Mouse (Mus musculus): ENCODE results near the gene H2-M10.5. TPM values are rescaled to one million over a fixed set of nuclear protein-coding genes. Genes with fewer than 3 reads are reported as not detected.
A peak's percentile ranks its signal among the peaks of the same experiment; 100 is the strongest.

H2-M10.5 gene
- polyA plus RNA-seq, 1 experiment from 2014 or later: not detected

DNA sequence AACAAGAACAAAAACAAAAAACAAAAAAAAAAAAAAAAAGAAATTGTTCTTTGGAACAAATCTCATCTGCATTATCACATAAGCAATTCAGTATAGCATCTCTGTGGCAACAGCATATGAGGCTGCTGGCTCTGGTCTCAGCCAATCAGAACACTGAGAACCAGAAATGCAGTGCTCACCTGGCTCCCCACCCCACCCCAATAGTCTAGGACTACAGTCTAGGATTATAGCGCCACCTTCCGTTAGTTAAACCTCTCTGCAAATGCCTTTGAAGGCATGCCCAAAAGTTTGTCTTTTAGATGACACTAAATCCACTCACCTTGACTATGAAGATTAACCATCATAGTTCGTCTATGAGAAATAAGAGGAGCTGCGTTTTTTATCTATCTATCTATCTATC is 52.8 kb downstream of the H2-M10.5 start:
- no peaks in the 10 kb centered on the region for H3K27me3 ChIP-seq (replicated peaks)
- no peaks in the 10 kb centered on the region for H3K4me1 ChIP-seq (replicated peaks)
- ATAC-seq: peak; percentile 67
- no peaks in the 10 kb centered on the region for H3K36me3 ChIP-seq
- H3K4me3 ChIP-seq (replicated peaks): no peak overlapping the region
- WGBS: 26% methylated on average over 4 of the region's 4 CpGs
- H3K27ac ChIP-seq: no peak overlapping the region
- no peak overlapping the region for H3K4me2 ChIP-seq (replicated peaks)
- no peak overlapping the region for H3K9ac ChIP-seq
- no peaks in the 10 kb centered on the region for H3K9me3 ChIP-seq

Other genes starting within 250 kb of the H2-M10.5 start
- gene H2-M11, start 225.8 kb upstream of the H2-M10.5 start, polyA plus RNA-seq (2015; fragmentation: Nextera tagmentation; extraction: Ambion mirVana): not detected in 2 replicates
- not detected in 2 replicates for gene H2-M9, start 130.2 kb upstream of the H2-M10.5 start, polyA plus RNA-seq (2015; fragmentation: Nextera tagmentation; extraction: Ambion mirVana)
- not detected in 2 replicates for gene H2-M1, start 100.7 kb upstream of the H2-M10.5 start, polyA plus RNA-seq (2015; fragmentation: Nextera tagmentation; extraction: Ambion mirVana)
- not detected in 2 replicates for gene H2-M10.6, start 39.3 kb downstream of the H2-M10.5 start, polyA plus RNA-seq (2015; fragmentation: Nextera tagmentation; extraction: Ambion mirVana)
- 38.0 and 41.5 TPM in 2 replicates for gene Trim26, start 64.2 kb downstream of the H2-M10.5 start, polyA plus RNA-seq (2015; fragmentation: Nextera tagmentation; extraction: Ambion mirVana)
- gene Trim15, start 94.3 kb downstream of the H2-M10.5 start, polyA plus RNA-seq (2015; fragmentation: Nextera tagmentation; extraction: Ambion mirVana): 4.6 and 6.1 TPM in 2 replicates
- gene Trim10, start 96.7 kb downstream of the H2-M10.5 start, polyA plus RNA-seq (2015; fragmentation: Nextera tagmentation; extraction: Ambion mirVana): 4.8 and 5.2 TPM in 2 replicates
- gene Trim40, start 117.2 kb downstream of the H2-M10.5 start, polyA plus RNA-seq (2015; fragmentation: Nextera tagmentation; extraction: Ambion mirVana): 0.78 and 1.2 TPM in 2 replicates
- 43.1 and 47.6 TPM in 2 replicates for gene Trim31, start 125.2 kb downstream of the H2-M10.5 start, polyA plus RNA-seq (2015; fragmentation: Nextera tagmentation; extraction: Ambion mirVana)
- 1.7 and 1.8 TPM in 2 replicates for gene Rnf39, start 170.0 kb downstream of the H2-M10.5 start, polyA plus RNA-seq (2015; fragmentation: Nextera tagmentation; extraction: Ambion mirVana)
- gene Ppp1r11, start 178.8 kb downstream of the H2-M10.5 start, polyA plus RNA-seq (2015; fragmentation: Nextera tagmentation; extraction: Ambion mirVana): 95.4 and 99.5 TPM in 2 replicates
- 69.5 and 76.3 TPM in 2 replicates for gene Znrd1, start 185.6 kb downstream of the H2-M10.5 start, polyA plus RNA-seq (2015; fragmentation: Nextera tagmentation; extraction: Ambion mirVana)
- 6.3 TPM in 2 replicates for gene Znrd1as, start 185.7 kb downstream of the H2-M10.5 start, polyA plus RNA-seq (2015; fragmentation: Nextera tagmentation; extraction: Ambion mirVana)
- not detected in 2 replicates for gene 2410137M14Rik, start 208.3 kb downstream of the H2-M10.5 start, polyA plus RNA-seq (2015; fragmentation: Nextera tagmentation; extraction: Ambion mirVana)
- gene H2-M5, start 216.6 kb downstream of the H2-M10.5 start, polyA plus RNA-seq (2015; fragmentation: Nextera tagmentation; extraction: Ambion mirVana): 0.24 and 0.28 TPM in 2 replicates
- 49.9 and 57.6 TPM in 2 replicates for gene Zfp57, start 228.3 kb downstream of the H2-M10.5 start, polyA plus RNA-seq (2015; fragmentation: Nextera tagmentation; extraction: Ambion mirVana)

Measured in intestine, embryonic 15.5 days (tissue).